Mouse (Mus musculus) cerebellum, adult 2 months (tissue): ENCODE measurements around the gene Ccdc174.

Experiments used
- CTCF ChIP-seq: fragments of 200-500 bp; IDR thresholded peaks from 2 replicates; pipeline ENCODE4 v1.5.1; 2011; ENCODE audit warnings: low read depth, mild to moderate bottlenecking, control low read depth, low read length, moderate library complexity, borderline replicate concordance; ENCODE audit not compliant: insufficient read depth
- POLR2A ChIP-seq: fragments of 200-500 bp; IDR thresholded peaks from 2 replicates; pipeline ENCODE4 v1.6.1; 2011; ENCODE audit warnings: low read length, control low read depth, borderline replicate concordance; ENCODE audit not compliant: insufficient read depth

DNA sequence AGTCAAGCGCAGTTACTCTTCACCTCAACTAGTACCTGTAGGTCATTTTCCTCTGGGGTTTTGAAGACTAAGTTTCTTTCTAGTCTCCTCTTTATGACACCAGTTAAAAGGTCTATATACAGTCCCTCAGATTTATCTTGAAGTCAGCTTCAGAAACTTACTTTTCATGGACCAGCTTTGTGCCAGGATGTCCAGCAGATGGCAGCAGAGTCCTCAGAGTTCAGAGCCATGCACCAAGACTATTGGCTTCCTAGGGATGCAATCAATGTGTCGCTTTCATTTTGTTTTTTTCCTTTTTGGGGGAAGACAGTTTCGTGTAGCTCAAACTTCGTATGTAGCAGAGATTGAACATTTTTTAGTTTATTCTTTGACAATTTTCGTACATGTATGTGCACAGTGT lies 23.7 kb downstream of the Ccdc174 start:
- TF ChIP-seq CTCF (peak; percentile 89), POLR2A (no peak)
